Comparison of ENCODE assay signal across 8 mouse cellular contexts in the genomic region with DNA sequence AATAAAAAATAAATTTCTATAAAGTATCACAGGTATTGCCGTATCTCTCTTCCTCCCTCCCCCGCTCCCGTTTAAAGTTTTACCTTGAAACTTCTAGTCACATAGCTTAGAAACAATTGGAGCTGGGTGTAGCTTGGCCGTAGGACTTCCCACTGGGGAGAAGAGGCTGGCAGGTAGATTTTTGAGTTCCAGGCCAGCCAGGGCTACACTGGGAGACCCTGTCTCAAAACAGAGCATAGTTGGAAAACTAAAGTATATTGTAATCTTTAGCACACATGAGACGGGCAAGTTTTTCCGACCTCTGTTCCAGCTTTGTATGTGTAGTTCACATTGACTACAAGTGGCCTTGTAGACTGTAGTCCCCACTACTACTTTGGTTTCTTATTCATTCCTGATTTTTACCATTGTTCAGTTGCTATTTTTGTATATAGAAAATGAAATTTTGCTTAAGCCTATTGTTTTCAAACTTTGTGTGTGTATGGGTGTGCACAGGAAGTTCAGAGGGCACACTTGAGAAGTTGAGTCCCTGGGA. TPM values are rescaled to one million over a fixed set of nuclear protein-coding genes. Genes with fewer than 3 reads are reported as not detected.
DNase-seq lines count a peak whose midpoint lies in the region; ATAC-seq and TF ChIP-seq lines count a peak whose summit lies in the region.

No protein-coding gene starts in this region.

- DNase-seq in heart, adult 18-20 months, result no peak
- DNase-seq in hindbrain, embryonic 11.5 days (ENCODE audit: low spot score), result no peak
- DNase-seq in midbrain, embryonic 11.5 days (ENCODE audit: low spot score, missing footprints), result peak; percentile 83
- no peak for DNase-seq in layer of hippocampus, adult 2 months (ENCODE audit: low spot score in 2 of 2)
- no peak for DNase-seq in adrenal gland, postnatal 10 days
- DNase-seq in cerebellum, adult 9-10 months, result no peak

- peaks cover 25% of the 10 kb centered on the region for H3K4me1 ChIP-seq in heart, embryonic 13.5 days
- H3K4me1 ChIP-seq in E14TG2a.4 (replicated peaks; ENCODE audit: low read depth, low read length), result peaks cover 27% of the 10 kb centered on the region
- H3K4me1 ChIP-seq in hindbrain, embryonic 11.5 days (replicated peaks; ENCODE audit: control insufficient read depth, insufficient read depth, low read length), result no peaks in the 10 kb centered on the region; the same call in 1 of the 2 replicates
- peaks cover 18% of the 10 kb centered on the region for H3K4me1 ChIP-seq in midbrain, embryonic 11.5 days (ENCODE audit: control insufficient read depth, insufficient read depth, low read length)

- H3K36me3 ChIP-seq in heart, embryonic 13.5 days, result peaks cover 19% of the 10 kb centered on the region
- H3K36me3 ChIP-seq in E14TG2a.4 (ENCODE audit: insufficient read depth, low read length), result peaks cover 28% of the 10 kb centered on the region
- no peaks in the 10 kb centered on the region for H3K36me3 ChIP-seq in hindbrain, embryonic 11.5 days (ENCODE audit: control insufficient read depth, insufficient read depth, low read length)
- H3K36me3 ChIP-seq in midbrain, embryonic 11.5 days (ENCODE audit: control insufficient read depth, insufficient read depth, low read length), result no peaks in the 10 kb centered on the region

- H3K27me3 ChIP-seq in heart, embryonic 13.5 days (replicated peaks), result no peaks in the 10 kb centered on the region
- no peaks in the 10 kb centered on the region for H3K27me3 ChIP-seq in E14TG2a.4 (ENCODE audit: insufficient read depth, low read length)
- no peaks in the 10 kb centered on the region for H3K27me3 ChIP-seq in hindbrain, embryonic 11.5 days (ENCODE audit: control insufficient read depth, insufficient read depth, low read length)
- H3K27me3 ChIP-seq in midbrain, embryonic 11.5 days (ENCODE audit: control insufficient read depth, insufficient read depth, low read length), result no peaks in the 10 kb centered on the region

- no peak for ATAC-seq in heart, embryonic 13.5 days (ENCODE audit: extremely low read depth, insufficient number of reproducible peaks, low FRiP score, low TSS enrichment)
- ATAC-seq in hindbrain, embryonic 11.5 days (ENCODE audit: low FRiP score), result no peak
- ATAC-seq in midbrain, embryonic 11.5 days (ENCODE audit: low FRiP score), result no peak

- H3K4me3 ChIP-seq in heart, embryonic 13.5 days, result peak overlapping the region; percentile 97
- peak overlapping the region; percentile 98 for H3K4me3 ChIP-seq in E14TG2a.4 (replicated peaks; ENCODE audit: low read length)
- H3K4me3 ChIP-seq in hindbrain, embryonic 11.5 days (ENCODE audit: low read depth, low read length), result peak overlapping the region; percentile 95
- peak overlapping the region; percentile 83 for H3K4me3 ChIP-seq in midbrain, embryonic 11.5 days (ENCODE audit: low read depth, low read length)
- H3K4me3 ChIP-seq in layer of hippocampus, adult 2 months, result no peak overlapping the region

- 28% methylated on average over 6 of the region's 6 CpGs for WGBS in heart, embryonic 13.5 days
- 32% methylated on average over 6 of the region's 6 CpGs for WGBS in hindbrain, embryonic 11.5 days
- WGBS in midbrain, embryonic 11.5 days, result 29% methylated on average over 6 of the region's 6 CpGs

- H3K9me3 ChIP-seq in heart, embryonic 13.5 days, result no peaks in the 10 kb centered on the region
- H3K9me3 ChIP-seq in E14TG2a.4 (ENCODE audit: low read length), result no peaks in the 10 kb centered on the region
- no peaks in the 10 kb centered on the region for H3K9me3 ChIP-seq in hindbrain, embryonic 11.5 days (ENCODE audit: control insufficient read depth, low read length)
- no peaks in the 10 kb centered on the region for H3K9me3 ChIP-seq in midbrain, embryonic 11.5 days (ENCODE audit: control insufficient read depth, low read length)

- no peak overlapping the region for H3K27ac ChIP-seq in heart, embryonic 13.5 days (replicated peaks)
- no peak overlapping the region for H3K27ac ChIP-seq in hindbrain, embryonic 11.5 days (ENCODE audit: low read depth, low read length)
- no peak overlapping the region for H3K27ac ChIP-seq in midbrain, embryonic 11.5 days (ENCODE audit: low read depth, low read length)
- H3K27ac ChIP-seq in layer of hippocampus, adult 2 months, result no peak overlapping the region

- TF ChIP-seq CTCF in E14TG2a.4 (conservative IDR thresholded peaks at IDR 0.05; ENCODE audit: low read length), result no peak
- TF ChIP-seq CTCF in layer of hippocampus, adult 2 months (conservative IDR thresholded peaks at IDR 0.05), result no peak

- peak overlapping the region; percentile 96 for H3K9ac ChIP-seq in heart, embryonic 13.5 days
- H3K9ac ChIP-seq in hindbrain, embryonic 11.5 days (ENCODE audit: low read depth, low read length), result peak overlapping the region; percentile 95; the same call in 1 of the 2 replicates
- H3K9ac ChIP-seq in midbrain, embryonic 11.5 days (ENCODE audit: low read length), result peak overlapping the region; percentile 96

- peak overlapping the region; percentile 78 for H3K4me2 ChIP-seq in heart, embryonic 13.5 days
- H3K4me2 ChIP-seq in hindbrain, embryonic 11.5 days (replicated peaks; ENCODE audit: low read depth, low read length), result peak overlapping the region; percentile 78
- peak overlapping the region; percentile 70 for H3K4me2 ChIP-seq in midbrain, embryonic 11.5 days

RNA-seq across cellular contexts. Expression of a gene that starts 1.7 kb away (rescaled TPM):
- 44.3 and 47.7 TPM in 2 replicates for polyA plus RNA-seq in heart, embryonic 13.5 days (2015; fragmentation: Nextera tagmentation; extraction: Ambion mirVana)
- 10 to 100 TPM; 15.9 to 16.8 TPM for total RNA-seq in heart, adult 18-20 months (2021)
- polyA plus RNA-seq in hindbrain, embryonic 11.5 days (2014; fragmentation: Nextera tagmentation; extraction: Ambion mirVana), result 112 and 115 TPM in 2 replicates
- 135 and 139 TPM in 2 replicates for polyA plus RNA-seq in midbrain, embryonic 11.5 days (2014; fragmentation: Nextera tagmentation; extraction: Ambion mirVana)
- total RNA-seq in layer of hippocampus, adult 2 months (2021), result 10 to 100 TPM; 26.3 to 26.6 TPM
- 10 to 100 TPM; 37.8 to 42.9 TPM for total RNA-seq in adrenal gland, postnatal 10 days (2021)
